Mouse (Mus musculus) erythroblast, embryonic 14.5 days (primary cell): ENCODE results near the gene Tsen2.

Source experiments
- GATA1 ChIP-seq: IDR thresholded peaks from 2 replicates; pipeline ENCODE4 v1.6.1; 2012; ENCODE audit warnings: low read length, inconsistent platforms, mixed read lengths
- TAL1 ChIP-seq: IDR thresholded peaks from 3 replicates; pipeline ENCODE4 v1.6.1; 2012; ENCODE audit warnings: low read length, inconsistent platforms, mixed read lengths

GRCm38 (mm10) chr6:115523201-115523600 lies 21.3 kb upstream of the Tsen2 start:
- TF ChIP-seq GATA1 (no peak), TAL1 (no peak)
